Mouse (Mus musculus) right cerebral cortex, postnatal 14 days (tissue): ENCODE results near the gene Lag3.
A peak's percentile ranks its signal among the peaks of the same experiment; 100 is the strongest.

Experiments used
- DNase-seq: peaks from one replicate; pipeline ENCODE4 v3.0.0; 2022

Gene Lag3

GRCm38 (mm10) chr6:124919695-124920317 is 8.3 kb upstream of the Lag3 start, which contains the start of gene Ptms:
TSS of gene Ptms (minus strand) at chr6:124920103.
- DNase-seq: peak; percentile 90

GRCm38 (mm10) chr6:124918890-124919627 is 7.6 kb upstream of the Lag3 start:
- no peak for DNase-seq

- no peak for DNase-seq
Observed at GRCm38 (mm10) chr6:124918331-124918690, 6.8 kb upstream of the Lag3 start.

- peak; percentile 91 for DNase-seq
Observed at GRCm38 (mm10) chr6:124917518-124918330, 6.2 kb upstream of the Lag3 start.

GRCm38 (mm10) chr6:124916695-124917517 is 5.4 kb upstream of the Lag3 start:
- peak; percentile 93 for DNase-seq

- DNase-seq: peak; percentile 64
Observed at GRCm38 (mm10) chr6:124915942-124916694, 4.6 kb upstream of the Lag3 start.

DNA sequence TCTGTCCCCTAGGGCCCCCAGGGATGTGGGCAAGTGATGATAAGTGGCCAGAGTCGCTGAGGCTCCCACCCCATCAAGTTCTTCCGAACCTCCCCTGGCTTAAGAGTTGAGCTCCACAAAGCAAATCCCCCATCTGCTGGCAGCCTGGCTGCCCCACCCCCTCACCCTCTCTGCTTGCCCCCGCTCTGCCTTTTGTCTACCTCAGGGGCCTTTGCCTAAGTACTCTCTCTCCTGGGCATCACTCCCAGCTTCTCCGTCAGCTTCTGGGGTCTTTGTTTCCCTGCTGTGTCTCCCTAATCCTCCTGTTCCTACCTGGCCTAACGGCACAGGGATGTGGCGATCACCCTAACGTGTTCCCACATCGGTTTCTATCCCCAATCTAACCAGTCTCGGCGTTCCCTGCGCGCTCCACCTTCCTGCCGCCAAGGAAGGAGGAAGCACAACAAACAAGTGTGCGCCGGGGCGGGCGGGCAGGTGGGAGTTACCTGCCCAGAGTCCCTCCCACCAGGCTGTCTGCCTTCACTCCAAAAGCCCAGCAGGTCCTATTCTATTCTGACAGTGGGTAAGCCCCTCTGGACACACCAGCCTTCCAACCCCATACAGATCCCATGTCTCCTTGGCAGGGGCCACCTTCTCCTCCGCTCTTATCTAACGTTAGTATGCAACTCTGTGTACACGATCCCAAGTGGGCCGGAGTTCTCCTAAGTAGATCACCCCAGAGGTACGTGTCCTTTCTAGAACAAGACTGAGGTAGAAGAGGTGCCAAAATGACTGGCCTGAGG is 3.8 kb upstream of the Lag3 start:
- DNase-seq: peak; percentile 29

DNA sequence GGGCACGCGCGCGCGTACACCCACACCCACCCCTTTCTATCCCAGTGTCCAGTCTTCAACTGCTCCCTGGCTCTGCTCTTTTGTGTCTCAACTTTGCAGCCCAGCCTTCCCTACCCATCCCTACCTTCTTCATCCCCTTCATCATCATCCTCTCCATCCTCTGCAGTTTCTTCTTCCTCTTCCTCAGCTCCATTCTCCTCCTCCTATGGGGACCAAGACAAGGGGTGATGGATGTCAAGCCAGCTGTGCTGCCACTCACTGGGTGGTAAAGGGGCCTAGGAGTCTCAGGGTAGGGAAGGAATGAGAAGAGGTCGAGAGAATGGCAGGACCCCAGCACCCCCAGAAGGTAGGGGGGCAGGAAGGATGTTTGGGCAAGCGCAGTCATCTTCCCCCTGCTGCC is 3.0 kb upstream of the Lag3 start:
- DNase-seq: no peak

DNA sequence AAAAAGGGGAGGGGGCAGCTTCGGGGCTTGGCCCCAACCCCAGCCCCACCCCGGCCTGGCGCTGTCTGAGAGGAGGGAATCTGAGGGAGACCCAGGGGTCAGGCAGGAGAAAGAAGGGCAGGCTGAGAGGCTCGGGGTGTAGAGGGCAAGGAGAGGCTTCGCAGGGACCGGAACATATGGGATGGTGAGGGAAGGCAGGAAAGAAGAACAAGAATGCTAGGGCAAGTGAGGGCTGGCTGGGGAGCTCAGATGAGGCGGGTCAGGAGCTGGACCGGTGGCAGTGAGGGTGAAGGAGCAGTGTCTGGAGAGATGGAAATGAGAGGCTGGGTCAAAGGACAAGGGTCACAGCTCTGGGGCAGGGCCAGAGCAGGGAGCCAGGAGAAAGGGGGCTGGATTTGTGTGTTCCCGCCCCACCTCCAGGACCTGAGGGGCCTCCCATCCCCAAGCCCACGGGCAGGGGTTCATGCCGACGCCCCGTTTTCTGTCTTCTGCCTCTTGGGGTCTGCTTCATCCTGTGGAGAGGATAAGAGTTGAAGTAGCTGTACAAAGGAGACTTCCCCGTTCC is 2.3 kb upstream of the Lag3 start:
- DNase-seq: no peak

- DNase-seq: no peak
Observed at GRCm38 (mm10) chr6:124913214-124913613, 1.7 kb upstream of the Lag3 start.

GRCm38 (mm10) chr6:124910032-124910431 is 1.5 kb downstream of the Lag3 start:
- DNase-seq: peak; percentile 29

DNA sequence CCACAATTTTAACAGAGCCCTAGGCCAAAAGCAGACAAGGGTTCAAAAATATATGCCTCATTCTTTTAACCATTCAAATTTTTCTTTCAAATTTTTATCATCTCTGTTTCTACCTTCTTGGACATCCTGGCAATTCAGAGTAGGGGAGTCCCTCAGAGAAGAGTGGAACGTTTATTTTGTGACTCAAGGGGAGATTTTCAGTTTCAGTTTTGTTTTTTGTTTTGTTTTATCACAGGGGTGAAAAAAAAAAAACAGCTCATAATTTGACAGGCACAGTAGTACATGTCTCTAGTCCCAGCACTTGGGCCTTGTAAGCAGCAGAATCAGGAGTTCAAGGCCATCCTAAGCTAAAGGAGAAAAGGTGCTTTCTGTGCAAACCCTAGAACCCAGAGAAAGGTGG is 3.7 kb downstream of the Lag3 start:
- DNase-seq: no peak

DNA sequence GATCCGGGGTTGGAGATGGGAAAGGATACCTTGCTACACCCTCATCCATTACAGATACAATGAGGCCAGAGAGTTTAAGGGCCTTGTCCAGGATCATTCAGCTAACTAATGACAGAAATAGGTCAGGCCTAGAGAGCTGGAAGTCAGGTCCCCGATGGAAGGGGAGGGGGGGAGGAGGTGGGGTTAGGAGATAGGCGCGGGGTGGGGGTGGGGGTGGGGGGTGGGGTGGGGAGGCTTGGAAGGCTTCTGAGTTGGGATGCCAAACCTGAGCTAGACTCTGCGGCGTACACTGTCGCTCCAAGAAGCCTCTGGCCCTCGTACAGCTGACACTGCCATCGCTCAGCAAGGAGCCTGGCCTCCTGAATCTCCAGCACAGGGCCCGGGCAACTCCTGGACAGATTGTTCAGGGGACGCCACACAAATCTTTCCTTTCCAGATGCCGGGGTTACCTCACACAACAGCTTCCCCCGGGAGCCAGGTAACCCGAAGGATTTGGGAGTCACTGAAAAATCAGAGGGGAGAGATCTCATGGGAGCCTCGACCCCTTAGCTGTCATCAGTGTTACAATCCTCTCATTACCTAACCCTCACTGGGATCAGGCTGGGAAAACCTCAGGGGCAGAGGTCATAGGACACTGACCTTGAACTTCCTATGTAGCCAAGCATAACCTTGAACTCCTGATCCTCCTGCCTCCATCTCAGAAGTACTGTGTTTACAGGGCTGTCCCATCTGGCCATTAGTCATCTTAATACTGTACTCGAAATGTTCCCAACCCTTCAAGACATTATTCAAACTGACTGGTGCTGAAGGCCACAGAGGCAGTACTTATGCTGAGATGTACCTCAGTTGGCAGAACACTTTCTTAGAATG is 6.3 kb downstream of the Lag3 start:
- no peak for DNase-seq

GRCm38 (mm10) chr6:124904161-124904981 is 7.1 kb downstream of the Lag3 start:
- peak; percentile 51 for DNase-seq

DNA sequence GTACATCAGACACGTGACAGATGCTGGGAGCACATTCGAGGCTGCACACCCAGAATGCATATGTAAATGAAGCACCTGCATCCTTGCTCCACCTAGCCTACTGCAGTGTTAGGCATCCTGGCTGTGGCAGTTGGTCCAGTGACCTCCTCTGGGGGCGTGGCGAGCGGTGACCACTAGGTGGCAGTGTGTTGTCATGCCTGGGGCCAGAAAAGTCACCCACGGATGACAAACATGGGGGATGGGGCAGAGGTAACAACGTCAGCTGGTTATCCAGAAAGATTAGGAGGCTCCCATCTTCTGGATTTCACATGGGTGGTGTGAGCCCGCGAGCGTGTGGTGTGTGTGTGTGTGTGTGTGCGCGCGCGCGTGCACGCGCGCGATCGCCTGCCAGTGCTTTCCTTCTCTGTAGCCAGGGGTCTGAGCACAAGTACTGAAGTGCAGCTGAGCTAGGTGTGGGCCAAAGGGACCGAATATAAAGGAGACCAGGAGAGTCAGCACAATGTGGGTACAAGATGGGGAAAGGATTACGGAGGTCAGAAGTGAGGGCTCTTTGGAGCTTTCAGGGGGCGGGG is 7.8 kb downstream of the Lag3 start:
- peak; percentile 86 for DNase-seq

- DNase-seq: no peak
Observed at GRCm38 (mm10) chr6:124901851-124902250, 9.7 kb downstream of the Lag3 start.

DNA sequence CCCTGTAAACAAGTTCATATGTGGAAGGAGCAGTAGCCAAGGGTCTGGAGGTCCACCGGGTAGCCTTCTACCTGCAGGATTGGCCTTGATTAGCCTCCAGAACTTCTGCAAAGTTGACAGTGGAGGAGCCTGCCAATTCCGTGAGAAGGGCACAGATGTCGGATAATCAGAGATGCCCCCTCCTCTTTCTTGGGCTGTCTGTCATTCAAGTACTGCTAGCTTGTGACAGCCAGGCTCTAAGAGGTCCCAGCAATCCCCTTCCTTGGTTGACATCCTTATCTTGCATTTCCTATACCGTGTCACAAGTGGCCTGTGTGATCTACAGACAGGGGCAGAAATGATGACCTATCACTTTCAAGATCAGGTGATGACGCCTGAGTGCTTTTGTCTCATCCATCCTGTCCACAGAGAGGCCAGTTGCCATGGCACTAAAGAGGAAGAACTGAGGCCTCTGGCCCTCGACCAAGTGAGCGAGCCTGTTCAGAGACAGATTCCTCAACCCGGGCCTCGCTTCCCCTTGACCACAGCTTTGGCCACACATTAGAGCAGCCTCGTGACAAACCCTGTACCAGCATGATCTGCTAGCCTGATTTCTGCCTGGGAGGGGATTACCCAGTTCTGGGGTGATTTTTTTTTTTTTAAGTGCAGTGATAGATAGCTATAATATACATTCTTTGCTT is 10.6 kb downstream of the Lag3 start:
- peak; percentile 51 for DNase-seq
